Mouse (Mus musculus) fat pad, adult 2 months (tissue): ENCODE measurements around the gene Olfr1153.

ENCODE experiments used
- DNase-seq: peaks from one replicate; pipeline ENCODE4 v3.0.0-alpha.2; 2011; ENCODE audit warnings: low read depth, low spot score; ENCODE audit errors: extremely low read depth

Gene Olfr1153

GRCm38 (mm10) chr2:87894662-87895061 is at the start of gene Olfr1153:
Olfr1153 (plus strand) TSS chr2:87894962.
- no peak for DNase-seq

GRCm38 (mm10) chr2:87855562-87855961 is 39.2 kb upstream of the Olfr1153 start, which contains the start of gene Olfr1151:
Olfr1151 (plus strand) TSS chr2:87855862.
- DNase-seq: no peak

- DNase-seq: no peak
Observed at GRCm38 (mm10) chr2:87866192-87866591, 28.6 kb upstream of the Olfr1153 start, which contains the start of gene Olfr1152. Olfr1152 (plus strand) TSS chr2:87866492.

- DNase-seq: no peak
Observed at GRCm38 (mm10) chr2:87905066-87905465, 10.3 kb downstream of the Olfr1153 start, which contains the start of gene Olfr1154. Olfr1154 (minus strand) TSS chr2:87905166.

GRCm38 (mm10) chr2:87945037-87945436 is 50.3 kb downstream of the Olfr1153 start, which contains the start of gene Olfr1155:
Olfr1155 (minus strand) TSS chr2:87945137.
- no peak for DNase-seq
